Mouse (Mus musculus) kidney, postnatal 4 days (tissue): Measurements from ENCODE around the gene Lrba.

Experiments used
- DNase-seq, 2 experiments: peaks; one replicate each; pipeline ENCODE4 v3.0.0; 2021; ENCODE audit warnings: mixed read lengths in 2 of 2

Gene Lrba

GRCm38 (mm10) chr3:86561023-86561344 lies 336.5 kb downstream of the Lrba start:
- DNase-seq = no peak

- DNase-seq = no peak
Measured at GRCm38 (mm10) chr3:86561396-86561795, 336.9 kb downstream of the Lrba start.

- DNase-seq = no peak
Measured at GRCm38 (mm10) chr3:86567312-86567711, 342.8 kb downstream of the Lrba start.

GRCm38 (mm10) chr3:86571518-86571917 lies 347.0 kb downstream of the Lrba start:
- no peak for DNase-seq

GRCm38 (mm10) chr3:86572519-86573244 lies 348.2 kb downstream of the Lrba start:
- DNase-seq = no peak

GRCm38 (mm10) chr3:86575312-86575711 lies 350.8 kb downstream of the Lrba start:
- DNase-seq = no peak

GRCm38 (mm10) chr3:86602284-86602683 lies 377.8 kb downstream of the Lrba start:
- DNase-seq = no peak

GRCm38 (mm10) chr3:86605775-86606174 lies 381.3 kb downstream of the Lrba start:
- no peak for DNase-seq

GRCm38 (mm10) chr3:86627008-86627743 lies 402.7 kb downstream of the Lrba start:
- DNase-seq = no peak

GRCm38 (mm10) chr3:86629379-86629778 lies 404.9 kb downstream of the Lrba start:
- no peak for DNase-seq

- no peak for DNase-seq
Measured at GRCm38 (mm10) chr3:86635464-86635863, 411.0 kb downstream of the Lrba start.

GRCm38 (mm10) chr3:86635940-86636339 lies 411.5 kb downstream of the Lrba start:
- no peak for DNase-seq

- no peak for DNase-seq
Measured at GRCm38 (mm10) chr3:86638552-86639348, 414.3 kb downstream of the Lrba start.

- DNase-seq = no peak
Measured at GRCm38 (mm10) chr3:86641393-86641792, 416.9 kb downstream of the Lrba start.

GRCm38 (mm10) chr3:86641796-86642195 lies 417.3 kb downstream of the Lrba start:
- no peak for DNase-seq

GRCm38 (mm10) chr3:86646771-86647170 lies 422.3 kb downstream of the Lrba start:
- no peak for DNase-seq

- no peak for DNase-seq
Measured at GRCm38 (mm10) chr3:86651006-86651405, 426.5 kb downstream of the Lrba start.

- DNase-seq = no peak
Measured at GRCm38 (mm10) chr3:86659326-86659725, 434.8 kb downstream of the Lrba start.

- DNase-seq = no peak
Measured at GRCm38 (mm10) chr3:86664399-86664798, 439.9 kb downstream of the Lrba start.

- DNase-seq = no peak
Measured at GRCm38 (mm10) chr3:86668146-86668545, 443.7 kb downstream of the Lrba start.

- no peak for DNase-seq
Measured at GRCm38 (mm10) chr3:86677573-86678155, 453.2 kb downstream of the Lrba start.

GRCm38 (mm10) chr3:86687571-86688209 lies 463.2 kb downstream of the Lrba start:
- no peak for DNase-seq

GRCm38 (mm10) chr3:86688438-86688837 lies 464.0 kb downstream of the Lrba start:
- no peak for DNase-seq
